Mouse (Mus musculus) liver, embryonic 12.5 days (tissue): ENCODE results near the gene Tbc1d22a. TPM values are rescaled to one million over a fixed set of nuclear protein-coding genes. Genes with fewer than 3 reads are reported as not detected.
A peak's percentile ranks its signal among the peaks of the same experiment; 100 is the strongest.
"Not testable (repeated sequence)": the region's sequence is repeated elsewhere in the genome, so short reads cannot be mapped to it uniquely, and the experiment has no call there.

Source experiments
- ATAC-seq: fragments of 200-750 bp; cut with Nextera tagmentation; 2 replicates; pipeline ENCODE4 v1.8.0; 2017; ENCODE audit warnings: moderate number of reproducible peaks, mild to moderate bottlenecking, moderate library complexity
- H3K27ac ChIP-seq: fragments of 300-500 bp; sonication (generic); 2 replicates; pipeline ENCODE4 v1.5.1; 2016; ENCODE audit warnings: mild to moderate bottlenecking
- H3K27me3 ChIP-seq: fragments of 300-500 bp; sonication (generic); replicated peaks from 2 replicates; pipeline ENCODE4 v1.6.1; 2016; ENCODE audit warnings: mild to moderate bottlenecking, moderate library complexity
- H3K36me3 ChIP-seq: fragments of 300-500 bp; sonication (generic); 2 replicates; pipeline ENCODE4 v1.6.1; 2016; ENCODE audit warnings: mild to moderate bottlenecking, moderate library complexity
- H3K4me1 ChIP-seq: fragments of 300-500 bp; sonication (generic); 2 replicates; pipeline ENCODE4 v1.6.1; 2016
- H3K4me2 ChIP-seq: fragments of 300-500 bp; sonication (generic); 2 replicates; pipeline ENCODE4 v1.6.1; 2016; ENCODE audit warnings: mild to moderate bottlenecking, moderate library complexity
- H3K4me3 ChIP-seq: fragments of 300-500 bp; sonication (generic); 2 replicates; pipeline ENCODE4 v1.5.1; 2016; ENCODE audit warnings: mild to moderate bottlenecking, moderate library complexity
- H3K9ac ChIP-seq: fragments of 300-500 bp; sonication (generic); 2 replicates; pipeline ENCODE4 v1.6.1; 2016; ENCODE audit warnings: mild to moderate bottlenecking, moderate library complexity
- H3K9me3 ChIP-seq: fragments of 300-500 bp; sonication (generic); replicated peaks from 2 replicates; pipeline ENCODE4 v1.6.1; 2016; ENCODE audit warnings: mild to moderate bottlenecking, moderate library complexity
- WGBS: fragments of 180-500 bp; shearing (Covaris S2); methylation state at CpG from one replicate; pipeline ENCODE4 v1.1.7; 2016; ENCODE audit not compliant: insufficient replicate concordance; 5-methylcytosine and 5-hydroxymethylcytosine counted together
- polyA plus RNA-seq: library from polyadenylated mRNA; unstranded; fragments of >200 nt; fragmentation: Nextera tagmentation; extraction: Ambion mirVana; gene quantifications from 2 replicates; pipeline ENCODE4 v1.2.1, GENCODE M21; 2016

Tbc1d22a gene
- polyA plus RNA-seq, 1 experiment from 2014 or later: 9.2 TPM

DNA sequence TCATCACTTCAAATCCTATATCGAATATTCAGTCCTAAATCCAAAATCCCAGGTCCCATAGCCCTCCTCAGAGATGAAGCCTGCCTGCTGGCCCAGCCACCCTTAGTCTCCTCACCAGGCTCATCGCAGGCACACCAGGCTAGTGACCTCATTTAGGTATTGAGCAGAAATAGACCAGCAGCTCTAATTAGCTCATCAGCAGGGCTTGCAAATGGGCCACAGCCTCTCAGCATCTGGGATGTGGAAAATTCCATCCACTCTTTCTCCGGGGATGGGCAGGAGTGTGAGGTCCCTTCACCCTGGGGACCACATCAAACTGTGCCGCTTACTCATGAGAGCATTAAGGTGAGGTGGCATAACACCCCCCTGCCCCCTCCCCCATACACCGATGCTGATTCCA, 15.2 kb upstream of the Tbc1d22a start:
- WGBS: 61% methylated on average over 5 of the region's 5 CpGs
- H3K4me3 ChIP-seq: no peak overlapping the region
- no peaks in the 10 kb centered on the region for H3K9me3 ChIP-seq
- no peak overlapping the region for H3K27ac ChIP-seq
- H3K4me1 ChIP-seq: peaks cover 27% of the 10 kb centered on the region
- no peak for ATAC-seq
- H3K9ac ChIP-seq: no peak overlapping the region
- peaks cover 6% of the 10 kb centered on the region; the same call in 1 of the 2 replicates for H3K27me3 ChIP-seq
- H3K4me2 ChIP-seq: no peak overlapping the region
- H3K36me3 ChIP-seq: no peaks in the 10 kb centered on the region

DNA sequence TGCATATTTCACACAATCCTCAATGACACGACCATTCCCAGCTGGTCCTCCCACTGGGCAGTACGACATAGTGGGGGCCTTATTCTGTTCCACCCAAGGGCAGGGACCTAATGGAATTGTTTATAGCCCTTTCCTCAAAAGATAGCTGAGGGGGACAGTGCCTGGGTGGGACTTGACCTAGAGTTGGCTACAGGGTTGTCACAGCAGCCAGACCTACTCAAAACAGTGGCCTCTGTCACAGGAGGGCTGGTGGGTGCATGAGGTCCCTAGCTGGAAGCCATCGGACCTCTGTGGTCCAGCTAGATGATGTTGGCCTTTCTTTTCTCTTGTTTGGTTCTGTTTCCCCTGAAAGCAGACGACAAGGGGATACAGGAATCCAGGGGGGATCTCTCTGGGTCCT, 14.8 kb upstream of the Tbc1d22a start:
- no peak overlapping the region for H3K27ac ChIP-seq
- H3K9ac ChIP-seq: no peak overlapping the region
- no peaks in the 10 kb centered on the region for H3K9me3 ChIP-seq
- H3K36me3 ChIP-seq: no peaks in the 10 kb centered on the region
- H3K27me3 ChIP-seq: peaks cover 6% of the 10 kb centered on the region; the same call in 1 of the 2 replicates
- no peak overlapping the region for H3K4me2 ChIP-seq
- H3K4me1 ChIP-seq: peaks cover 31% of the 10 kb centered on the region
- H3K4me3 ChIP-seq: no peak overlapping the region
- WGBS: 60% methylated on average over 4 of the region's 4 CpGs
- no peak for ATAC-seq

DNA sequence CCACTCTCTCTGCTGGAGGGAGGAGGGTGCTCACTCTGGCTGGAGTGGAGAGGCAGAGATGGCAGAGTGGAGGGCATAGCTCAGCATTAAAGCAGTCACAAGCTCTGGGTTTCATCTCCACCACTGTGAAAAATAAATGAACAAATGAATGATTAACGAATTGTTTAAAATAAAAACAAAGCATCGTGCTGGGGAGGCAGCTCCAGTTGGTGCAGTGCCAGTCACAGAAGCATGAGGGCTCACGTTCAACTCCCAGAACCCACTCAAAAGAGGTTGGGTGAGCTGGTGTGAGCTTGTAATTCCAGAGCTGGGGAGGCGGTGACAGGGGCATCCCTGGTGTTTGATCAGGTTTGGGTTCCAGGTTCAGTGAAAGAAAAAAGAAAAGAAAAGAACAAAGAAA, 14.1 kb upstream of the Tbc1d22a start:
- Histone ChIP-seq H3K9me3 (no peaks in the 10 kb centered on the region), H3K4me2 (no peak overlapping the region), H3K4me1 (peaks cover 38% of the 10 kb centered on the region), H3K27me3 (peaks cover 6% of the 10 kb centered on the region; the same call in 1 of the 2 replicates), H3K9ac (no peak overlapping the region), H3K27ac (no peak overlapping the region), H3K36me3 (no peaks in the 10 kb centered on the region), H3K4me3 (no peak overlapping the region)
- 49% methylated on average over 4 of the region's 4 CpGs for WGBS
- ATAC-seq: no peak

DNA sequence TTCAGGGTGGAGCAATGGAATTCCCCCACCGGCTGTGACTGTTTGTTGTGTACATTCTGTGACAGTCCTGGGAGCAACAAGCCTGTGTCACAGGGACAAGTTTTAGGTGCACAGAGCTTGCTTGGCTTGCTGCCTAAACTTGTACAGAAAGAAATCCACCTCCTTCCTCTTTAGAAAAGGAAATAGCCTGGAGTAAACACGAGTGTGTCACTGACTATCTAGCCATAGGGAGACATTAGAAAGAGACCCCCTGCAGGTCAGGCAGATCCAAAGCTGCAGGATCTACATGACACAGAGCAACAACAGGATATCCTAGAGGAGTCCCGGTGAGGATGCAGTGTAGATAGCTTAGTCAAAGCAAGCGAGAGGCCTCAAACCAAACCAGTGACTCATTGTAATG, 13.2 kb upstream of the Tbc1d22a start:
- no peak overlapping the region for H3K9ac ChIP-seq
- H3K4me3 ChIP-seq: no peak overlapping the region
- no peaks in the 10 kb centered on the region for H3K9me3 ChIP-seq
- peaks cover 38% of the 10 kb centered on the region for H3K4me1 ChIP-seq
- ATAC-seq: no peak
- no peak overlapping the region for H3K4me2 ChIP-seq
- no peak overlapping the region for H3K27ac ChIP-seq
- peaks cover 6% of the 10 kb centered on the region; the same call in 1 of the 2 replicates for H3K27me3 ChIP-seq
- H3K36me3 ChIP-seq: no peaks in the 10 kb centered on the region
- 27% methylated on average over 4 of the region's 4 CpGs for WGBS

DNA sequence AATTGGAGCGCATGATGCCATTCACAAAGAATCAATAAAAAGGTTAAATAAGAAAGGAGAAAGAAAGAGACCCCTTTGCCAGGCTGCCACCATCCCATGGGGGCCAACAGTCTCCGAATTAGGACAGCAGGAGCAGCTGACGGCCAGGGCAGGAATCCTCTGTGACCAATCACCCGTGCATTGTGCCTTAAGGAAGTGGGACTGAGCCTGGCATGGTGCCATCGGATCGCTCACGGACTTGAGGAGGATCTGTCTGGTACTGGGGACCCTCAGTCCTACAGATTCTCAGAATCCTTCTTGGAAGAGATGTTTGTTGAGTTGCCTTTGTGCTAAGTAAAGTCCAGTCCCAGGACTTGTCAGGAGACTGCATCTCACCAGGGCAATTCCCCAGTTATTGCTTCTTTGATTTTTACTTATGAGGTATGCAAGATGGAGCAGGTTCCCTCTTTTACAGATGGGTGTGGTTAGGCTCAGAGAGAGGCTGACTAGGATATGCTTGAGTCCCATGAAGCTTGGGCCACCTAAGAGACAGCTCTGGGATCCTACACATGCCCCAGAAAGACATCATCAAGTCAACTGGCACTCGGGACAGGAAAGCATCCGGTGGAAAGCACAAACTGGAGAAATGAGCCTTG, 12.4 kb upstream of the Tbc1d22a start:
- 72% methylated on average over 9 of the region's 9 CpGs for WGBS
- Histone ChIP-seq H3K4me2 (no peak overlapping the region), H3K27me3 (peaks cover 6% of the 10 kb centered on the region; the same call in 1 of the 2 replicates), H3K27ac (0 out of 2 replicates have a peak overlapping the region, but pooled peaks have one; percentile 51), H3K9ac (no peak overlapping the region), H3K36me3 (no peaks in the 10 kb centered on the region), H3K4me1 (peaks cover 42% of the 10 kb centered on the region), H3K9me3 (no peaks in the 10 kb centered on the region), H3K4me3 (no peak overlapping the region)
- no peak for ATAC-seq

DNA sequence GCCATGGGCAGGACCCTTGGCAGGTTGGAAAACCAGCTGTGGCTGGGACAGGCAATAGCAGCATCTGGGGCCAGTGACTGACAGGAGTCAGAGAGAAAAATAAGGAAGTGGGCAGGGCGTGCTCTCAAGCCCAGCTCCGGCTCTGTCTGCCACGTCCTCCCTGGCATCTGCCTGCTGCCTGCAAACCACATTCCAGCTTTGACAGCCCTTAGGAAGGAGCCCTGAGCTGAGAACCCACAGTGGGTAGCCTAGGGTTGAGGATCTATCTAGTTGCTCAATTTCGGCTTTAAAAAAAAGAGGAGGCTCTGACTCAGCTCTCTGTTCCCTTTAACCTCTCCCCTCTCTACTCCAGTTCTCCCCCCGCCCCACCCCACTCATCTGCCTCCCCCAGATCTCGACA, 11.6 kb upstream of the Tbc1d22a start:
- Histone ChIP-seq H3K4me2 (peak overlapping the region; percentile 19), H3K9ac (no peak overlapping the region), H3K36me3 (no peaks in the 10 kb centered on the region), H3K9me3 (no peaks in the 10 kb centered on the region), H3K27me3 (peaks cover 6% of the 10 kb centered on the region; the same call in 1 of the 2 replicates), H3K27ac (peak overlapping the region; percentile 66), H3K4me1 (peaks cover 42% of the 10 kb centered on the region), H3K4me3 (no peak overlapping the region)
- peak; percentile 19; the same call in 1 of the 2 replicates for ATAC-seq
- 15% methylated on average over 6 of the region's 6 CpGs for WGBS

DNA sequence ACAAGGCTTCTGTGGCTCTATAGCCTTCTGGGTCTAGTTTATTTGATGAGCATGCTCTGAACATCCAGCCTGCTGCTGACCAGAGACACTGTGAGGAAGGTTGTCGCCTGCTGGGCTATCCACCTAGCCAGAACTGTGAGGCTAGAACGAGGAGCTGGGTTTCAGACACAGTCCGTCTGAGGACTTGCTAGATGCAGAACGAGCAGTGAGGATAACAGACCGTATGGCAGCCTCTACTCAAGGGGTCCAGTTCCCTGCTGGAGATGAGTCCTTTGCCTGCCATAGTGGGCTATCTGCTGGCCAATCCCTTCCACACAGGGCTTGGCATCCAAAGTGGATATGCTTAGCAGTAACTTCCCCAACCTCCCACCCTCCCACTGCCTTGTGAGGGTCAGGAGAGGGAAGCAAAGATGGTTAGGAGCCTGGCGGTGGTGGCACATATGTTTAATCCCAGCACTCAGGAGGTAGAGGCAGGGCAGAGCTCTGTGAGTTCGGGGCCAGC, 10.9 kb upstream of the Tbc1d22a start:
- Histone ChIP-seq H3K4me2 (peak overlapping the region; percentile 19; the same call in 1 of the 2 replicates), H3K27me3 (peaks cover 6% of the 10 kb centered on the region; the same call in 1 of the 2 replicates), H3K4me1 (peaks cover 42% of the 10 kb centered on the region), H3K36me3 (no peaks in the 10 kb centered on the region), H3K27ac (peak overlapping the region; percentile 66; the same call in 1 of the 2 replicates), H3K9me3 (no peaks in the 10 kb centered on the region), H3K9ac (no peak overlapping the region), H3K4me3 (no peak overlapping the region)
- no peak for ATAC-seq
- WGBS: 54% methylated on average over 7 of the region's 7 CpGs

DNA sequence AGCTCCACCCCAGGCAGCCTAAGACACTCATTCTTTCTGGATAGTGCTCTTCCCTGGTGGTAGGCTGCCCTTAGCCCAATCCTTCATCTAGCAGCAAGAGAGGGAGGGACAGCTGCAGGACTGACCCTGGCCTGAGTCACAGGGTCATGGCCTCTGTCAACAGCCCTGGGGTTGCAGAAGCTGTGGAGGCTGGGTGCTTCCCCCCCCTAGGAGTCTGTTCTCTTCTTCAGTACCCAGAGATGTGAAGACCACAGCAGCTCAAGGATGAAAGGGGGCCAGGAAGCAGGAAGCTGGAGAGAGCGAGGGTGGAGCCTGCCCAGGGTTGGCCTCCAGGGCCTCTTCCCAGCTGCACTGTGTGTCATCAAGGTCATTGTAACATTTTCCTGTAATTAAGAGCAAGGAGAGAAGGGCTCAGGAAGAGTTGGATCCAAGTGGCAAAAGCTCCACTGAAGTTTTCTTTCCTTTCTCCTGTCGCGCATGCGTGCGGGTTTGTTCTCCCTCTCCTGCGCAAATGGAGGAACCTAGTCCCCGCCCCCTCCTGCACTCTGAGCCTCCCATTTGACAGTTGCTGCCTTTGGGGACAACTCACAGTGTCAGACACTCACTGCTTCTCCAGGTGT, 10.2 kb upstream of the Tbc1d22a start:
- H3K9me3 ChIP-seq: no peaks in the 10 kb centered on the region
- H3K36me3 ChIP-seq: no peaks in the 10 kb centered on the region
- 33% methylated on average over 7 of the region's 7 CpGs for WGBS
- H3K27ac ChIP-seq: peak overlapping the region; percentile 52
- H3K4me3 ChIP-seq: peak overlapping the region; percentile 14; the same call in 1 of the 2 replicates
- H3K4me2 ChIP-seq: peak overlapping the region; percentile 48
- peak; percentile 47 for ATAC-seq
- H3K27me3 ChIP-seq: peaks cover 4% of the 10 kb centered on the region; the same call in 1 of the 2 replicates
- peaks cover 42% of the 10 kb centered on the region for H3K4me1 ChIP-seq
- no peak overlapping the region for H3K9ac ChIP-seq

DNA sequence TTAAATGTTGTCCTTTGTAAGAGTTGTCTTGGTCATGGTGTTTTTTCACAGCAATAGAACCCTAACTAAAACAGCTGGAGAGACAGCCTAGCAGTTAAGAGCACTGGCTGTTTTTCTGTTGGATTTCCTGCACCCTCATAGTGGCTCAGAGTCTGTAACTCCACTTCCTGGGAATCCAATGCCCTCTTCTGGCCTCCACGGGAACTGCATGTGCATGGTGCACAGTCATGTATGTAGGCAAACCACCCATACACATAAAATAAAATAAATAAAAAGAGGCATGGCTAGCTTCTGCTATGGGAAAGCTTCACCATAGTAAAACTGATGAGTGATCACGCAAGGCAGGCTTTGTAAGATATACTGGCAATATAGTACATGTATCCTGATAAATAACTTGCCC, 9.0 kb upstream of the Tbc1d22a start:
- no peaks in the 10 kb centered on the region for H3K9me3 ChIP-seq
- WGBS: 37% methylated on average over 2 of the region's 2 CpGs
- no peak overlapping the region for H3K4me2 ChIP-seq
- 0 out of 2 replicates have a peak, but pooled peaks have one; percentile 34 for ATAC-seq
- peaks cover 42% of the 10 kb centered on the region for H3K4me1 ChIP-seq
- H3K36me3 ChIP-seq: 0 out of 2 replicates have a peak, but pooled peaks cover 3% of the 10 kb centered on the region
- H3K27ac ChIP-seq: no peak overlapping the region
- peaks cover 4% of the 10 kb centered on the region; the same call in 1 of the 2 replicates for H3K27me3 ChIP-seq
- no peak overlapping the region for H3K4me3 ChIP-seq
- H3K9ac ChIP-seq: no peak overlapping the region

DNA sequence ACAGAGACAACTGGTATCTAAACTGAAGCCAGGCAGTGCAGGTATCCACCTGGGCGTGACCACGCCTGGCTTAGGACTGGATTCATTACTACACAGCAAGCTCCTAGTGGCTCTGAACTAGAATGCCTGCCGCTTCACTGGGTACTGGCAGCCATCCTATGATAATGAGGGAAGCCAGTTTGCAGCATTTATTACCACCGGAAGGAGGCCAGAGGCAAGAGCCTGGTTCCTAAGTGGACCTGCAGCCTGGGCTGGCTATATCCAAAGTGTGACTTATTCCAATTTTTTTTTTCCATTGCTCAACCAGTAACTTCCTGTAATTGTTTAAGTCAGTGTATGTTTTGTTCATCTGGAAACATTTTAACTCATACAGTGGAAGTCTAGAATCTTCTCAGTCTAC, 7.9 kb upstream of the Tbc1d22a start:
- 69% methylated on average over 4 of the region's 4 CpGs for WGBS

DNA sequence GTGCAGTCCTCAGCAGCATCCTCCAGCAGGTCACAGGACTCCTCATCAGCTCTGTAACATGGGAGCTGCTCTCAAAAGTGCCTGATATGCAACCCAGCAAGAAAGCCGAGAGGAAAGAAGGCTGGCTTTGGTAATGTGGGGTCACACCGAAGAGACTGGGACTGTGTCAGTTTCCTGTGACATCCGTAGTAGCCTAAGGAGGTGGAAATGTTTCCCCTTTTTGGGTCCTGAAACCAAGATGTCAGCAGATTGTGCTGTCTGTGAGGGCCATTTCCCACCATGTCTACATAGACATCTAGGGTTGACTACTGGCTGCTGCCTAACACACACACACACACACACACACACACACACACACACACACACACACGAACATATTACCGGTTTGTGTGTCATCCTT, 2.1 kb upstream of the Tbc1d22a start:
- not testable (repeated sequence) for ATAC-seq, H3K27ac ChIP-seq, H3K4me3 ChIP-seq, H3K9ac ChIP-seq, H3K9me3 ChIP-seq, H3K27me3 ChIP-seq
- WGBS: 72% methylated on average over 5 of the region's 5 CpGs
- Histone ChIP-seq H3K4me2 (peak overlapping the region; percentile 97), H3K4me1 (peaks cover 31% of the 10 kb centered on the region), H3K36me3 (peaks cover 15% of the 10 kb centered on the region; the same call in 1 of the 2 replicates)

More for the DNA sequence above, 7.9 kb upstream of the Tbc1d22a start:
- Histone ChIP-seq H3K4me3 (no peak overlapping the region), H3K4me2 (no peak overlapping the region), H3K27ac (no peak overlapping the region), H3K36me3 (peaks cover 9% of the 10 kb centered on the region; the same call in 1 of the 2 replicates), H3K4me1 (peaks cover 42% of the 10 kb centered on the region), H3K9ac (no peak overlapping the region), H3K27me3 (0 out of 2 replicates have a peak, but pooled peaks cover 4% of the 10 kb centered on the region), H3K9me3 (no peaks in the 10 kb centered on the region)
- ATAC-seq: no peak
